Mouse (Mus musculus): ENCODE measurements at regions not wholly inside any gene's neighbourhood (a gene's known extent, or its start where the extent isn't known, plus 50 kb on each side); places are given as distances from the start of the nearest gene placed in this dataset.

DNA sequence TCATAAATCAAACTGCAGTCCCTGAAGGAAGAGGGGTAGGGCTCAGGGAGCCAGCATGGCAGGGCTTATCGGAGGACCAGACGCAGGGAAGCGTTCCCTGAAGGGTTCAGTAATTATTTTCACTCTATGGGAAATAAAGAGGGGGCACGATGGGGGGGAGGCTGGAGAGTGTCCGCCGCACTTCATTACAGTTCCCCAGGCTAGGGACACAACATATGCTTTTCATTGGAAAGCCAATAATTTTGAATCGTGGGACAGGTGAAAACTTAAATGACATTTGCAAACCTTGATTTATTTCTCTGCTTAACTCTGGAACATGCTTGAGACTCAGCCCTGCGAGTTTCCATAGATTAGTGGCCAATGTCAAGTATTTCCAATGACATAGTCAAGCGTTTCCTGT lies 187.2 kb upstream of the Habp2 start:
- no peak for DNase-seq (ENCODE audit: low spot score in 2 of 2)
- intact Hi-C loops (cut with DNase I): no loop called here

DNA sequence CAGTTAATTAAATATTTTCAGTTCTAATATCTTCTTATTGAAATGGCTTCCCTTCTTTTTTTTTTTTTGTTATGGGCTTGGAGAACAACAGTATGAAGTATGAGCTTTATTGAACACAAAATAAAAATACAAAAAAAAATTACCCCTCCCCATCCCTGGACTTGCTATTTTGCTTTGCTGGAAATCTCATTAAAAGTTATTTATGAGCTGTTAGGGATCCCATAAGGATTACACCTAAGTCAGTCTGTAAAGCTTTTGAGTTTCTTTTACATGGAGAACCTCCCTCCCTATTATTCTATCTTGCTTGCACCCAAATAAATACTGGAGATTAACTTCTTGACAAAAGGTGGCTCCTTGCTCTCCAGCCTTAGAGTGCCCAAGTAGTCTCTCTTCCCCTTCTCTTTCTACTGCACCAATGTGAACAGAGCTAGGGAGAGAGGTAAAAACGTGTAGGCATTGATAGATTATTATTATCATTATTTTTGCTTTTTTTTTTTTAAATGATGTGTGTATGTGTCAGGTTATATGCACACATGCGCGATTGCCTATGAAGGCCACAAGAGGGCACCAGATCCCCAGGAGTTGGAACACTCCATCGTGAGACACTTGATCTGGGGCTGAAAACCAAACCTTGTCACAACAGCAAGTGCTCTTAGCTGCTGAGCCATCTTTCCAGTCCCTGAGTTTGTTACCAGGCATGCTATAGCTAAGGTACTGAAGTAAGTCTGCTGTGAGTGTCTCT lies 186.6 kb upstream of the Habp2 start:
- no peak for DNase-seq (ENCODE audit: low spot score in 2 of 2)
- intact Hi-C loops (cut with DNase I): no loop called here

DNA sequence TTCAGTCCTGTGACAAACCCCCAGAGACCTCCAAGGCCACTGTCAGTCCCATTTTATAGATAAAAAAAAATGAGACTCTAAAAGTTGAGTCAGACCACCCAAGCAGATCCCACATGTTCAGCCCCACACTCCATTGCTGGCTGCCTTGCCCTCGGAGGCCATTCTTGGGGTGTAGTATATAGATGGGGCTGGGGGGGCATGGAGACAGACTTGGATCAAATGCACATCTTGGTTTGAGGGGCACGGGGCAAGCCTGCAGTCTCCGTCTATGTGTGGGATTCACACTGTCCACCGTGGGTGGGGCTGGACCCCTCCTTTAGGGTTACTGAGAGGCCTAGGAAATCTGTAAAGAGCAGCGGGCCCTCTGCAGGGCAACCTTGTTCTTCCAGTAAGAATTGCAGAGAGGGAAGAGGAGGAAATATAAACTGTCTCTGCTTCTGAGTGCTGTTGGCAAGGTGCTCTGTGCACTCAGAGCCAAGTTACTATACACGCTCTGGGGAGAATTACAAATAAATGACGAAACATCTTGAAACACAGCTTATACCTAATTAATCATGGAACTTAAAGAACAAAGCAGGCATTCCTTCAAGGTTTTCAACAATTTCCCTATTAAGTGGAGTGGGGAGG lies 184.4 kb upstream of the Habp2 start:
- no peak for DNase-seq (ENCODE audit: low spot score in 2 of 2)
- intact Hi-C loops (cut with DNase I): no loop called here

DNA sequence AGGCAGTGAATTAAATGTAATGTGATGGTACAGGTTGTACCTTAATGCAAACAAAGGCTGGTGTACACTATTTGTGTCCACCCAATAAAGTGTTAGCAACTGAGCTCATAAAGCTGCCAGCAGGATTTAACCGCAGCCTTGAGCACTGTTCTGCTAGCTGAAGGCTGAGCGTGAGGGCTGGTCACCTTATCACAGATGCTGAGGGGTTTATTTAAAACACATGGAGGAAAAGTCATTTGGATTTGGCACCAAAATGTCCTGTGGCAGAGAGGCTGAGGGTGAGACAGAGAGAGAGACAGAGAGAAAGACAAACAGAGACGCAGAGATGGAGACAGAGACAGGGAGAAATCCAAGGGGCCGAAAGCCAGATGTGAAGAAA lies 181.9 kb upstream of the Habp2 start:
- intact Hi-C loops (cut with DNase I): no loop called here
- DNase-seq (ENCODE audit: low spot score in 2 of 2): no peak

DNA sequence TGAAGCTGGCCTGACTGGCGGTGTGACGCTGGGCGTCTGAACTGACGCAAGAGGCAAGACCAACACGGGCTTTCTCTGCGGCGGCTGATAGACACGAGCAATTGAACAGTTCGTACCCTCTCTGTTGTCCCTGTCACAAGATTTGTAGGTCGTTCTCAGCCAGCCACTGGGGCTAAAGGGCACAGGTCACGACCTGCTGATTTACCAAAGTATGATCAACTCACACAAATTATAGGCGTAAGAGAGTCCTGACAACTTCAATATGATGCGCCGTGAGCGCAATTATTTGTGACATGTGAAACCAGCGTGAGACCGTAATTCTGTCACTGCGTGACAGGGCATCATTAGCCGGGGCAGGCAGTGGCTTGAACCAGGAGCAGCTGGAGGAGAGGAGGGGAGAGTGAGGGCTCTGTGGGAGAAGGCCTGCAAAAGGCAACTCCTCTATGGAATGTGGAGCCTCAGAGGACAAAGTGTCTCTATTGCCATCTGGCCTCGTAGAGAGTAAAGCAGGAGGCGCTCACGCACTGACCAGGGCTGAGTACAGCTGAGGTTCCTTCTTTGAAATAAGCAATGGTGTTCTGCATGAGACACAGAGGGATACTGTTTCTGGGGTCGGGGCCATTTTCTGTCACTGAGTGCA lies 181.4 kb upstream of the Habp2 start:
- intact Hi-C loops (cut with DNase I): no loop called here
- DNase-seq (ENCODE audit: low spot score in 2 of 2): peak in 1 of 2 experiments; percentile 2

DNA sequence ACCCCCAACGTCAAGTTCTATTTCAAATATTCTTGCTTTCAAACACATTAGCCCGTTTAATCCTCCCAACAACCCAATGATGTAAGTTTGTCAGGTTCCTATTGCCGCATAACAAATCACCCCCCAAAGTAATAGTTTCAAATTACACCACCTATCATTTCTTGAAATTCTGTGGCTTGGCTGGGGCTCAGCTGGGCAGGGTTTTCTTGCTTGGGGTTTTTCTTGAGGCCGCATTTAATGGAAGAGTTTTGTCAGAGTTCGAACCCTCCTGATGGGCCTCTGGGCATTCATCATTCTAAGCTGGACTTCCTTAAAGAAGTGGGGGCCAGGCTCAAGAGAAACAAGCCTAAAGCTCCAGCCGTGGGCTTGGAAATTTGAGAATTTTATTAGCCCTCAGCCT lies 178.1 kb upstream of the Habp2 start:
- no peak for DNase-seq (ENCODE audit: low spot score in 2 of 2)
- intact Hi-C loops (cut with DNase I): no loop called here

DNA sequence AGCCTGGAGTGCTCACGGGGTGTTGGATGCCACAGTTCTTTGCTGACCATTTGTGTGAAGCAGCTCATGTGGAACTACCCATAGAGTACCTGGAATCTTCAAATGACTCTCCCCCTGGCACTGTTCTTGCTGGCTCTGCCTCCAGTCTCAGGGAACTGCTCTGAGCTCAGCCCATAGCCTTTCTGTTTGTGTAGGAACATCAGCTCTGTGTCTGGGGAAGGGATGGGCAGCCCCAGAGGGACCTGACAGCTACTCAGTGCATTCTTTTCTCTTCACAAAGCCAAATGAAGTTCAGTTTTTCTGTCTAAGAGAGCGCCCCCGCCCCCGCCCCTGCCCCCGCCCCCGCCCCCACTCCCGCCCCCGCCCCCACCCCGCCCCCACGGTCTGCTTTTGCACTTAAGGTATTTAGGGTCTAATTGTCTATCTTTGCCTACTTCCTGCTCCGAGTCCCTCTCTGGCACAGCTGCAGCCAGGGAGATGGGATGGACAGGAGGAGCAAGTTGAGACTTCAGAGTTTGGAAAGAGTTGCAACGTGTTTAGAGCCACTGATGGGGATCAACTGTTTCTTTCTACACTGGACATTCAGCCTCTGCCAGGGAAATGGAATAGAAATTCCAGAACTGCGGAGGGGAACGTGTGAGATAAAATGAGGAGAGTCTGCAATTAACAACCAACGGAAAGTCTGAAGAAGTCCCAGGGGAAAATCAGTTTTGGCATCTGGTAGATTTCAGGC lies 171.2 kb upstream of the Habp2 start:
- intact Hi-C loops (cut with DNase I): no loop called here
- no peak for DNase-seq (ENCODE audit: low spot score in 2 of 2)

DNA sequence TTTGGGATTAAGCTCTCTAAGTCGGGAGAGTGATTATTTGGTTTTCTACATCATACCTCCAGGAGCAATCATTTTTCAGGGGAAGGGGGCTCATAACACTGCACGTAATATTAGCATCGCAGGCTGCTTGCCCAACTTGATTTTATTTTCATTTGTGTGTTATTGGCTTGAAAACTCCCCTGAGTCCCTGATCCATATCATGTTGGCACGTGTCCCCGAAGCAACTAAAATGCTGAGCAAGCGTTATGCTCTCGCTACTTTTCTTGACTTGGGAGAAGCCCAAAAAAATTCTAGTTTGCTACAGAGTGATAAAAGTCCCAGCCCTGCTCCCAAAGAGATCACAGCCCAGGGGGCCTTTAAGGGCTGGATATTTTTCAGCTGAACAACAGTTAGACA lies 170.7 kb upstream of the Habp2 start:
- no peak for DNase-seq (ENCODE audit: low spot score in 2 of 2)
- intact Hi-C loops (cut with DNase I): no loop called here

DNA sequence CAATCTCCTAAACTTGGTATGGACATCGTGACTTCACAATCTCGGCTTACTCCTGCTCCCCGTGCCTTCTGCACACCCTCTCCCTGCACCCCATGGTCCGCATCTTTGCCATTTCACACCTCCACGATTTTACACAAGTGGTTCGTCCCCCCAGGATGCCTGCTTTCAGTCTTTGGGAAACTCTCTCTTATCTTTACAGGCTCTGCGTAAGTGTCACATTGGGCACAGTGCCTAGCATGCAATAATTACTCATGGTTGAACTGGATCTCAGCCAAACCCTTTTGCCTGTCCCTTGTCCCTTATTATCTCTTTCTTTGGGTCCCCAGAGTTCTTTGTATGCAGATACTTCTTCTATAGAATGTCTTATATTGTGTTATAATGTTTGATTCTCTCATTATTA lies 166.2 kb upstream of the Habp2 start:
- intact Hi-C loops (cut with DNase I): no loop called here
- no peak for DNase-seq (ENCODE audit: low spot score in 2 of 2)

DNA sequence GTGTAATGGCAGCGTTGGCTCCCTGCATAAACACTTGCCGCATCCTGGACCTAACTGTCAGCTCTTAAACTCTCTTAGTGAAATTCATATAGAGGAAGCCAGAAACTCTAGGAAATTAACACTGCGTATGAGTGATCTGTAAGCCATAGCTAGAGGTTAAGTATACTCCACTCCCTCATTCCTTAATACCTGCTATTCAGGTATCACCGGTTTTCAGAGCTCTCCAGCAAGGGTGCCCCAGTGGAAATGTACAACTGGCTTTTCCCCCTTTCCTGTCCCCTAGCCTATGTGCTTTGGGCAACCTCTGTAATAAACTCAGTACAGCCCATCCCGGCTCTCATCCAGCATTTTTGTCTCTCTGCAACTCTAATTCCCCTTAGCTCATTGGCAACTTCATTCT lies 164.8 kb upstream of the Habp2 start:
- no peak for DNase-seq (ENCODE audit: low spot score in 2 of 2)
- intact Hi-C loops (cut with DNase I): no loop called here

DNA sequence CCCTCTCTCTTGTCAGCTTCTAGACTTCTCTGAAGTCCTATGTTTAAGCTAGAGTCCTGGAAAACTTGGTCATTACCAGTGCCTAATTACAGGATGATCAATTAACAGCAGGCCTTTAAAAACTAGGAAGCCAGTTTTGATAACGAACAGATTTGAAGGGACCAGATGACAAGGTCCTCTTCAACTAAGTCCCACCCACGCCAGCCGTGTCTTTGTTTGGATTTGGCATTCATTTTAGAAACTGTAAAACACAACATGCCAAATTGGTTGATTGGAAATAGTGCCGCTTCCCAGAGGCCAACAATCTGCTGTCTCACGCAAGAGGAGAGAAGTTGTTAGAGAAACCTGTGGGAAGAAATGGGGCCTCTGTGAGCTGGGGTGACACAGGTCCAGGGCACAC lies 155.4 kb upstream of the Habp2 start:
- DNase-seq (ENCODE audit: low spot score in 2 of 2): no peak

DNA sequence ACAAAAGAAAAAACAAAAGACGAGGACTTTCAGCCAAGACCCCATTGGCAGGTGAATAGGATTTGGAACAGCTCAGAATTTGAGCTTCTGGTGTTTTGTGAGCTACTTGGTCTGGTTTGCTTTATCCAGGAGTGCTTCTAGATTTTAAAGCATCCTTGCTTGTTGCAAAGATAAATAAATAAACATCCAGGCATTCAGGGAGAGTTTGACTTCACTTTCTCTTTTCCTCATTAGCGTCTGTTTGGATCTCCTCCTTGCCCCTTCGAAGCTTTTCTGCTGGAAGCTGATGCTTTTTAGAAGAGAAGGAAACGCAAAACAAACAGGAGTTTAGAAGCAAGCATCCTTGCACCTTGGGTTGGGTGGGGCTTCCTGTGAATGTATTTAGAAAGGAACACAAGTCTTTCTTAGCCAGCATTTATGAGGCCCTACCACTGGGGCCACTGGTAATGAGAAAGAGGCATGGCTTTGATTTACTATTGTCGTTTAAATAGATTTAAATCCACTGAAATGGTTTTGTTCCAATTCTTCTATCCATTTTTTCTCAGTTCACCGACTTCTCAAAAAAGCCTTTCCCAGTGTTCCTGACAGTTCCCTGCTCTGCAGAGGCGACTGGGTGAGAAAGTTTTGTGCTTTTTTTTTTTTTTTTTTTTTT lies 153.9 kb upstream of the Habp2 start:
- DNase-seq (ENCODE audit: low spot score in 2 of 2): no peak
- intact Hi-C loops (cut with DNase I): loop anchor here (5.0 kb wide), 6 partner anchors 124 to 801 kb away; partner anchors contain the start of gene Tcf7l2

More for the DNA sequence above, 155.4 kb upstream of the Habp2 start:
- intact Hi-C loops (cut with DNase I): loop anchor here (5.0 kb wide), 6 partner anchors 126 to 799 kb away; partner anchors contain the start of gene Tcf7l2

DNA sequence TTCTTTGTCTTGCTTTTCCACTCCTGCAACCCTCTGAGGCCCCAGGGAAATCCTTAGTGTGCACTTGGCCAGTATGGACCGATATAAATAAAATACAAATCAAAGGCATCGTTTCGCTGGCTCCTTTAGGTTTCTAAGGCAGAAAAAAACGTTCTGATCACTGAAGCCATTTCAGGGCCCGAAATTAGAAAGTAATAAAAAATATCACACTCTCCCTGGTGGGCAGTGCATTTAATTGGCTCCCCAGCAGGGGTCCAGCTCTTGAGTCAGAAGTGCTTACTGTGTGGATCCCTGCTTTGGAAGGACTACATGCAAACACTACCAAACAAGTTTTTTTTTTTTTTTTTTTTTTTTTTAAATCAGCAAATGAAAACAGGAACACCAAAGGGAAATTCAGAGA lies 153.4 kb upstream of the Habp2 start:
- intact Hi-C loops (cut with DNase I): loop anchor here (5.0 kb wide), 6 partner anchors 124 to 801 kb away; partner anchors contain the start of gene Tcf7l2
- DNase-seq (ENCODE audit: low spot score in 2 of 2): no peak

DNA sequence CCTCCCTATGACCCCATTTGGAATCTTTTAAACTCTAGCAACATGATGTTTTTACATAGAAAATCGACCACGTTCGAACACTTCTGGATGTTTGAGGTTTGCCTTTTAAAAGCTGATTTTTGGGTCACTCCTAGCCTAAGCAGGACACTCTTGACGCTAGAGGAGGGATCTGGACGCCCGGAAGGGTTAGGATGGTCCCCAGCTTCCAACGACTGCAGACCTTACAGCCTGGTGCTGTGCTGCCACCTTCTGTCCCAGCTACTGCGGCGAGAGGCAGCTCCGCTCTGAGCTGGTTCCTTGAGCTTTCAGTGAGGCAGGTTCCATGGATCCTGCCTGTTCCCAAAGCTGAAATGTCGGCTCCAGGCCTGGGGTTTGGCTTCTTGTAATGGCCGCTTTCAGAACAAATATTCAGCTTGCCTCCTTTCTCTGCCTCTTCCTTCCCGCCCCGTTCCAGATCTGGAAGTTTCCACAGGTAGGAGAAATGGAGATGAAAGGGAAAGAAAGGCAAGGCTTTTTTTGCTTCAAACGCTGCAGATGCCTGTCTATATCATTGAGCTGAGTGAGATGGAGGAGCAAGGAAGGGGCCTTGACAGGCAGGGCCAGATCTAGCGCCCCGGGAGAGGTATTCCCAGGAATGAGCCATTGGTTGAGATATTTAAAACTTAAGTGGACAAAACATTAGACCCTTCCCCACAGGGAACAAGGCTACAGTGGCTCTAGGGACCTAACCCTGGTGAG lies 152.7 kb upstream of the Habp2 start:
- intact Hi-C loops (cut with DNase I): loop anchor here (5.0 kb wide), 6 partner anchors 123 to 802 kb away; partner anchors contain the start of gene Tcf7l2
- DNase-seq (ENCODE audit: low spot score in 2 of 2): peak; percentile 78 to 82

DNA sequence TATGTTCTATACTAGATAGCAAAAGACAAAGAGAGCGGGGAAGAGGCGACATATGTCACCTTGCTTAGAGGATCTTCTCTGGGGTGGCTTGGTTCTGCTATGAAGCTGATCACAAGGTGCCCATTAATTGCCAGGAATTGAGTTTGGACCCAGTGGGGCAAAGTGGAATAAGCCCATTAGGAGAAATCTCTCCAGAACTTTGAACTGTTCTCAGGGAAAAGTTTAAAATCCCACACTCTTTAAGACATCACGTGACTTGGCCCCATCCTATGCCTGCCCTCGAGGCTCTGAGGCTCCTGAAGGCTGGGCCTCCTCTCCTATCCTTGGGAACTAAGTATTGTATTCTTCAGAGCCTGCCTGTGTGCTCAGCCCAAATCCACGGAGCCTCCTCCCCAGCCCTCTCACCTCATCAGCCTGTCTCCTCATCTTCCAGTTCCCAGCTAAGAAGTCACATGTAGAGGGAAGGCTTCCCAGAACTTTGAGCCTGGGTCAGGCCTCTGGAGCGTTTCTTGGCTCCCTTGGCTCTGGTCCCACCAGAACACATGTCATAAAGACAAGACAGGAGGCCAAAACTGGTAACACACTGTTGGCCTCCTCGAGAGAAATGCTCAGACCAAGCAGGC lies 151.5 kb upstream of the Habp2 start:
- intact Hi-C loops (cut with DNase I): no loop called here
- no peak for DNase-seq (ENCODE audit: low spot score in 2 of 2)

DNA sequence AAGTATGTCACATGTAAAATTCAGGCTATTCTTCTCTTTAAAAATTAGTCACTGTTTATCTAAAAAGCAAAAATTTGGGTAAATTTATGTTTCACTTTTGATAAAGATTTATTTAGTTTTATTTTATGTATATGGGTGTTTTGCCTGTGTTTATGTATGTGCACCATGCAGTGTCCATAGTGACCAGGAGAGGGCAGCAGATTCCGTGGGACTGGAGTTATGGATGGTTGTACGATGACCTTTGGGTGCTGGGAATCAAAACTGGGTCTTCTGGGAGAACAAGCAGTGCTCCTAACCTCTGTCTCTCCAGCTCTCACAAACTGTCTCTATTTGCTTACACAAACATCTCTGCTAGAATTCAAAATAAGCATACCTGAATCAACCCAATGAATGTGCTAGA lies 146.4 kb upstream of the Habp2 start:
- DNase-seq (ENCODE audit: low spot score in 2 of 2): no peak
- intact Hi-C loops (cut with DNase I): no loop called here

DNA sequence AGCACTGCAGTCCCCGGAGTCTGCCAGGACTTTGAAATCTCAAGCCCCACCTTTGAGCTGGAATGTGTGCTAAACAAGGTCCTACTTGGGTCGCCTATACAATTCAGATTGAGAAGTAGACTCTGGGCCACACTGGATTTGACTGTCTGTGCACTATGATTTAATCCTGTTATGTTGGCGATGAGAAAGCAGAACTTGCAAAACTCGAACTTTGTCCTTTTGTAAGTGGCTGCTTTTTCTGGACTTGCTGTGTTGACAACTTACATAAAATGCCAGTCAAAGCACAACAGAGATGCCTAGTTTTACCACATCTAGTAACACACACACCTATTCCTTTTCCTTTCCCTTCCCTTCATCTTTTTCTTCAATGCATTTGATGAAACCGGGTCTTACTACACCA lies 142.7 kb upstream of the Habp2 start:
- intact Hi-C loops (cut with DNase I): no loop called here

DNA sequence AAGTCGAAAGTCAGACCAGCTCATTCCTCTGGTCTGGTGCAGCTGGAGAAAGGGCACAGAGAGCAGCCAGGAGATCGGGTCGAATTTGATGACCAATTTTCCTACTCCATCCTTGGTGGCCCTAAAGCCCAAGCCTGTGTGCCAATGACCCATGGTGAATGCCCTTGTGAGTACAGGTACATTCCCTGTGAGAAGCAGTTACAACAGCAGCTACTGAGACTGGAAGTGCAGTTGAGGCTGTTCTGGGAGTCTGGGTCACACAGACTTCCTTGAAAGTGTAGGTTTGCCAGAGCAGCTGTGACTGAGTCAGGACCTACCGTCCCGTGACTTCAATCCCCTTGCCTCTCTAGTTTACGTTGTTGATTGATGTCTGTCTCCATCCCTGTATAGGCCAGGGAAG lies 129.8 kb upstream of the Habp2 start:
- intact Hi-C loops (cut with DNase I): no loop called here
- DNase-seq (ENCODE audit: low spot score in 2 of 2): no peak

More for the DNA sequence above, 142.7 kb upstream of the Habp2 start:
- DNase-seq (ENCODE audit: low spot score in 2 of 2): no peak

DNA sequence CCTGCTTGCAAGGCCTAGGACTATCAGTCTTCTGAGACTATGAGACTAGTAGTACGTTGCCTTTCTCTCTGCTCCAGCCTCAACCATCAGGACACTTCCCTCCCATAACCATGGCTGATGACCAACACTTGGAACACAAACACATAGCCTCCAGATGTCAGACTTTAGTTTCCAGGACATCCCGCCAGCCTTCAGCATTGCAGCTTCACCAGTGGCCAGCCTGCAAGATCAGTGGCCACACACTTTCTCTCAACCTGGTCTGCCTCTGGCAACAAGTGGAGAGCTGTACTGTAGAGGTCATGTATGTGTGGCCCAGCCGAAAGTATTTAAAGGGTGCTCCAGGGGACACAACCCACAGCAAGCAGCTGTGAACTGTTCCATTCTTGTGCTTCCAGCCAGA lies 124.8 kb upstream of the Habp2 start:
- no peak for DNase-seq (ENCODE audit: low spot score in 2 of 2)
- intact Hi-C loops (cut with DNase I): no loop called here

Measured in left cerebral cortex, postnatal 25 days (tissue).